Mouse (Mus musculus): Measurements from ENCODE around the gene Faah.

GRCm38 (mm10) chr4:115989382-115989781 is 28.3 kb downstream of the Faah start:
- TF ChIP-seq CTCF (IDR thresholded peaks at IDR 0.05 in 2 of 3, conservative IDR thresholded peaks at IDR 0.05 in 1 of 3; ENCODE audit: control insufficient read depth in 1 of 3, insufficient read depth in 1 of 3, low read depth in 2 of 3, low read length in 3 of 3, poor library complexity in 1 of 3, severe bottlenecking in 1 of 3) = no peak
- TF ChIP-seq GATA1 (IDR thresholded peaks at IDR 0.05; ENCODE audit: low read depth, low read length) = no peak
- TF ChIP-seq POLR2A (IDR thresholded peaks at IDR 0.05; ENCODE audit: control insufficient read depth in 1 of 2, insufficient read depth in 1 of 2, low read depth in 1 of 2, low read length in 2 of 2, poor library complexity in 1 of 2) = no peak
- no peak for TF ChIP-seq USF2 (IDR thresholded peaks at IDR 0.05; ENCODE audit: borderline replicate concordance in 1 of 2, insufficient read depth in 1 of 2, low read depth in 1 of 2, low read length in 2 of 2)
- TF ChIP-seq ZC3H11A (IDR thresholded peaks at IDR 0.05; ENCODE audit: low read depth, low read length) = no peak
- TF ChIP-seq USF1 (IDR thresholded peaks at IDR 0.05; ENCODE audit: low read depth, low read length) = no peak
- no peak for TF ChIP-seq SMC3 (IDR thresholded peaks at IDR 0.05; ENCODE audit: low read depth, low read length)
- no peak for TF ChIP-seq E2F4 (IDR thresholded peaks at IDR 0.05; ENCODE audit: borderline replicate concordance, low read depth, low read length)
- no peak for TF ChIP-seq ETS1 (IDR thresholded peaks at IDR 0.05; ENCODE audit: low read depth, low read length)
- TF ChIP-seq MAZ (IDR thresholded peaks at IDR 0.05; ENCODE audit: low read depth, low read length) = no peak
- TF ChIP-seq JUND (IDR thresholded peaks at IDR 0.05; ENCODE audit: low read depth, low read length) = no peak
- no peak for TF ChIP-seq NELFE (IDR thresholded peaks at IDR 0.05; ENCODE audit: low read depth, low read length)
- no peak for TF ChIP-seq EP300 (IDR thresholded peaks at IDR 0.05; ENCODE audit: low read depth in 1 of 2, low read length in 2 of 2)
